Mouse (Mus musculus): ENCODE results near the gene Sdsl. TPM values are rescaled to one million over a fixed set of nuclear protein-coding genes. Genes with fewer than 3 reads are reported as not detected.
A peak's percentile ranks its signal among the peaks of the same experiment; 100 is the strongest.

Gene Sdsl
- polyA plus RNA-seq, 1 experiment from 2014 or later, result 15.8 TPM

DNA sequence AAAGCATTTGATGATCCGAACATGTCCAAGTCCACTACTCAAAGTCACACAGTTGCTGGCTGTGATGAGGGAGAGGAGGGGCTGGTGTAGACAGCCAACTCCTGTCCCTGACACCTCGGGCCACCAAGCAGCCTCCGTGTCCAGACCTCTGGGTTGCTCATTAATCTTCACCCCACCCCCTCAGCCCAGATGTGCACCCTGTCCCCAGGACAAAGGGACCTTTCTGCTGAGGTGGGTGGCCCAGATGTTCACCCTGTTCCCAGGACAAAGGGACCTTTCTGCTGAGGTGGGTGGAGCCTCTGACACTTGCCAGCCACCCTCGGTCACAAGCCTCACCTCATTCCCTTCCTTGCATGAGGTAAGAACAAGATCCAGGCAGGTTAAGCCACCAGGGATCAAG lies 1.1 kb downstream of the Sdsl start:
- Histone ChIP-seq H3K9me3 (replicated peaks) (no peaks in the 10 kb centered on the region), H3K36me3 (no peaks in the 10 kb centered on the region), H3K4me2 (no peak overlapping the region), H3K4me1 (replicated peaks) (peaks cover 11% of the 10 kb centered on the region), H3K27me3 (peaks cover 5% of the 10 kb centered on the region; the same call in 1 of the 2 replicates), H3K4me3 (no peak overlapping the region), H3K9ac (no peak overlapping the region), H3K27ac (no peak overlapping the region)
- no peak for ATAC-seq (replicated peaks; ENCODE audit: insufficient number of reproducible peaks, insufficient read depth, low FRiP score, low read depth)
- WGBS, result 40% methylated on average over 4 of the region's 4 CpGs

GRCm38 (mm10) chr5:120468830-120469229 lies 3.8 kb downstream of the Sdsl start:
- 74% methylated on average over 6 of the region's 6 CpGs for WGBS
- H3K9ac ChIP-seq, result no peak overlapping the region
- H3K27ac ChIP-seq, result no peak overlapping the region
- no peak overlapping the region for H3K4me3 ChIP-seq
- peaks cover 8% of the 10 kb centered on the region; the same call in 1 of the 2 replicates for H3K27me3 ChIP-seq
- H3K9me3 ChIP-seq (replicated peaks), result no peaks in the 10 kb centered on the region
- no peak overlapping the region for H3K4me2 ChIP-seq
- no peak for ATAC-seq (replicated peaks; ENCODE audit: insufficient number of reproducible peaks, insufficient read depth, low FRiP score, low read depth)
- H3K4me1 ChIP-seq (replicated peaks), result peaks cover 15% of the 10 kb centered on the region
- H3K36me3 ChIP-seq, result no peaks in the 10 kb centered on the region

- H3K4me1 ChIP-seq (replicated peaks), result peaks cover 15% of the 10 kb centered on the region
- no peak overlapping the region for H3K27ac ChIP-seq
- H3K4me3 ChIP-seq, result no peak overlapping the region
- no peaks in the 10 kb centered on the region for H3K9me3 ChIP-seq (replicated peaks)
- ATAC-seq (replicated peaks; ENCODE audit: insufficient number of reproducible peaks, insufficient read depth, low FRiP score, low read depth), result no peak
- H3K4me2 ChIP-seq, result no peak overlapping the region
- peaks cover 13% of the 10 kb centered on the region; the same call in 1 of the 2 replicates for H3K27me3 ChIP-seq
- no peak overlapping the region for H3K9ac ChIP-seq
- H3K36me3 ChIP-seq, result no peaks in the 10 kb centered on the region
- 73% methylated on average over 5 of the region's 5 CpGs for WGBS
Observed at GRCm38 (mm10) chr5:120468336-120468735, 4.3 kb downstream of the Sdsl start.

- peaks cover 20% of the 10 kb centered on the region for H3K27me3 ChIP-seq
- WGBS, result 16% methylated on average over 4 of the region's 4 CpGs
- peak overlapping the region; percentile 31 for H3K9ac ChIP-seq
- H3K36me3 ChIP-seq, result no peaks in the 10 kb centered on the region
- ATAC-seq (replicated peaks; ENCODE audit: insufficient number of reproducible peaks, insufficient read depth, low FRiP score, low read depth), result 0 out of 2 replicates have a peak, but pooled peaks have one; percentile 24
- peaks cover 15% of the 10 kb centered on the region for H3K4me1 ChIP-seq (replicated peaks)
- H3K27ac ChIP-seq, result peak overlapping the region; percentile 78
- peak overlapping the region; percentile 61 for H3K4me2 ChIP-seq
- H3K9me3 ChIP-seq (replicated peaks), result no peaks in the 10 kb centered on the region
- H3K4me3 ChIP-seq, result peak overlapping the region; percentile 47
Observed at GRCm38 (mm10) chr5:120467026-120467425, 5.6 kb downstream of the Sdsl start.

- Histone ChIP-seq H3K4me1 (replicated peaks) (peaks cover 15% of the 10 kb centered on the region), H3K4me2 (no peak overlapping the region), H3K36me3 (no peaks in the 10 kb centered on the region), H3K9me3 (replicated peaks) (no peaks in the 10 kb centered on the region), H3K27me3 (peaks cover 22% of the 10 kb centered on the region), H3K27ac (peak overlapping the region; percentile 78), H3K4me3 (no peak overlapping the region), H3K9ac (no peak overlapping the region)
- ATAC-seq (replicated peaks; ENCODE audit: insufficient number of reproducible peaks, insufficient read depth, low FRiP score, low read depth), result peak; percentile 84
- 24% methylated on average over 6 of the region's 6 CpGs for WGBS
Observed at GRCm38 (mm10) chr5:120465860-120466259, 6.8 kb downstream of the Sdsl start.

GRCm38 (mm10) chr5:120465062-120465461 lies 7.5 kb downstream of the Sdsl start:
- no peaks in the 10 kb centered on the region for H3K9me3 ChIP-seq (replicated peaks)
- peaks cover 15% of the 10 kb centered on the region for H3K4me1 ChIP-seq (replicated peaks)
- WGBS, result 37% methylated on average over 5 of the region's 5 CpGs
- H3K9ac ChIP-seq, result no peak overlapping the region
- no peaks in the 10 kb centered on the region for H3K36me3 ChIP-seq
- H3K4me2 ChIP-seq, result no peak overlapping the region
- peaks cover 26% of the 10 kb centered on the region for H3K27me3 ChIP-seq
- no peak overlapping the region for H3K27ac ChIP-seq
- ATAC-seq (replicated peaks; ENCODE audit: insufficient number of reproducible peaks, insufficient read depth, low FRiP score, low read depth), result no peak
- no peak overlapping the region for H3K4me3 ChIP-seq

- Histone ChIP-seq H3K4me2 (no peak overlapping the region), H3K4me3 (no peak overlapping the region)
- WGBS, result 82% methylated on average over 4 of the region's 4 CpGs
Observed at GRCm38 (mm10) chr5:120464321-120464720, 8.3 kb downstream of the Sdsl start.

DNA sequence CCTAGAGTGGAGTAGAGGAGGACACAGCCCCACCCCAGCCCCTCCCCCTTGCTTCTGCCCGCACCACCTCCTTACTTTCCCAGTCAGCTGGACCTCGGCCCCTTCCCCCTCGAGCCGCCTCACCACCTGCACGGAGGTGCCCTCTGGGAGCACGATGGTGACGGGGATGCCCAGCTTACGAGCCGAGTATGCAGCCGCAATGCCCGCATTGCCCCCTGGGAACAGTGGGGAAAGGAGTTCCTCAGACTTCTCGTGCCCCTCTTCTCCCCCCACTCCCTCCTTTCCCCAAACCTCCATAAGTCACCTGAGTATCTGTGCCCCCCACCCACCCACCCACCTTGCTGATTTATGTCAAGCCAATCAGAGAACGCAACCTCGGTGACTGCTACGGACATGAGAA lies 10.7 kb downstream of the Sdsl start:
- H3K27ac ChIP-seq, result no peak overlapping the region
- ATAC-seq (replicated peaks; ENCODE audit: insufficient number of reproducible peaks, insufficient read depth, low FRiP score, low read depth), result no peak
- no peaks in the 10 kb centered on the region for H3K9me3 ChIP-seq (replicated peaks)
- peaks cover 16% of the 10 kb centered on the region for H3K4me1 ChIP-seq (replicated peaks)
- H3K27me3 ChIP-seq, result peaks cover 33% of the 10 kb centered on the region
- no peaks in the 10 kb centered on the region for H3K36me3 ChIP-seq
- no peak overlapping the region for H3K9ac ChIP-seq
- no peak overlapping the region for H3K4me3 ChIP-seq
- H3K4me2 ChIP-seq, result no peak overlapping the region
- 77% methylated on average over 15 of the region's 15 CpGs for WGBS

More at GRCm38 (mm10) chr5:120464321-120464720, 8.3 kb downstream of the Sdsl start:
- Histone ChIP-seq H3K4me1 (replicated peaks) (peaks cover 15% of the 10 kb centered on the region), H3K9me3 (replicated peaks) (no peaks in the 10 kb centered on the region), H3K36me3 (no peaks in the 10 kb centered on the region), H3K27me3 (peaks cover 32% of the 10 kb centered on the region), H3K27ac (no peak overlapping the region), H3K9ac (no peak overlapping the region)
- no peak for ATAC-seq (replicated peaks; ENCODE audit: insufficient number of reproducible peaks, insufficient read depth, low FRiP score, low read depth)

DNA sequence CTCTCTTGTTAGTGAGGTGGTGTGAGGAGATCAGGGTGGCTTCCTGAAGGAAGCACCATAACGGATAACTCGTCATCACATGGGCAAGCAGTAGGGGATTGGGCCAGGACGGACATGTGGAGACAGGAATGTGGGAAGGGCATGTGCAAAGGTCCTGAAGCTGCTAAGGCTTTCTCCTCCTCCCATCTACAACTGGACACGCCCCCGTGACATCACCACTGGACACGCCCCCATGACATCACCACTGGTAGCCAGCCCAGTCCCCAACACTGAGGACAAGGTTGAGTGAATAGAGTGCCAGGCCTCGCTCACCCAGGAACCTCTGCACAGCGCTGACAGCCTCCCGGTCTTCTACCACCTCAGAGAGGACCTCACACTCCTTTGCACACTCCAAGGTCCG lies 13.5 kb downstream of the Sdsl start:
- H3K27ac ChIP-seq, result no peak overlapping the region
- peaks cover 54% of the 10 kb centered on the region for H3K27me3 ChIP-seq
- H3K36me3 ChIP-seq, result no peaks in the 10 kb centered on the region
- 0 out of 2 replicates have a peak, but pooled peaks cover 3% of the 10 kb centered on the region for H3K4me1 ChIP-seq (replicated peaks)
- 71% methylated on average over 10 of the region's 10 CpGs for WGBS
- 0 out of 2 replicates have a peak, but pooled peaks have one; percentile 13 for ATAC-seq (replicated peaks; ENCODE audit: insufficient number of reproducible peaks, insufficient read depth, low FRiP score, low read depth)
- no peak overlapping the region for H3K4me3 ChIP-seq
- H3K4me2 ChIP-seq, result no peak overlapping the region
- H3K9me3 ChIP-seq (replicated peaks), result no peaks in the 10 kb centered on the region
- no peak overlapping the region for H3K9ac ChIP-seq

GRCm38 (mm10) chr5:120457628-120458027 lies 15.0 kb downstream of the Sdsl start:
- Histone ChIP-seq H3K4me3 (no peak overlapping the region), H3K27me3 (peaks cover 41% of the 10 kb centered on the region), H3K4me2 (no peak overlapping the region), H3K9ac (no peak overlapping the region), H3K4me1 (replicated peaks) (0 out of 2 replicates have a peak, but pooled peaks cover 3% of the 10 kb centered on the region), H3K36me3 (no peaks in the 10 kb centered on the region), H3K9me3 (replicated peaks) (no peaks in the 10 kb centered on the region), H3K27ac (no peak overlapping the region)
- no peak for ATAC-seq (replicated peaks; ENCODE audit: insufficient number of reproducible peaks, insufficient read depth, low FRiP score, low read depth)
- 7% methylated on average over 9 of the region's 9 CpGs for WGBS

- H3K9ac ChIP-seq, result no peak overlapping the region
- H3K4me3 ChIP-seq, result no peak overlapping the region
- H3K27ac ChIP-seq, result no peak overlapping the region
- 0 out of 2 replicates have a peak, but pooled peaks cover 3% of the 10 kb centered on the region for H3K4me1 ChIP-seq (replicated peaks)
- 47% methylated on average over 7 of the region's 7 CpGs for WGBS
- ATAC-seq (replicated peaks; ENCODE audit: insufficient number of reproducible peaks, insufficient read depth, low FRiP score, low read depth), result no peak
- no peak overlapping the region for H3K4me2 ChIP-seq
- peaks cover 41% of the 10 kb centered on the region for H3K27me3 ChIP-seq
- H3K9me3 ChIP-seq (replicated peaks), result no peaks in the 10 kb centered on the region
- no peaks in the 10 kb centered on the region for H3K36me3 ChIP-seq
Observed at GRCm38 (mm10) chr5:120456841-120457554, 15.6 kb downstream of the Sdsl start.

GRCm38 (mm10) chr5:120456253-120456652 lies 16.4 kb downstream of the Sdsl start:
- Histone ChIP-seq H3K4me3 (no peak overlapping the region), H3K4me2 (no peak overlapping the region), H3K27me3 (peaks cover 40% of the 10 kb centered on the region), H3K27ac (no peak overlapping the region), H3K9me3 (replicated peaks) (no peaks in the 10 kb centered on the region), H3K9ac (no peak overlapping the region), H3K36me3 (no peaks in the 10 kb centered on the region), H3K4me1 (replicated peaks) (0 out of 2 replicates have a peak, but pooled peaks cover 3% of the 10 kb centered on the region)
- WGBS, result 11% methylated on average over 1 of the region's 1 CpGs
- ATAC-seq (replicated peaks; ENCODE audit: insufficient number of reproducible peaks, insufficient read depth, low FRiP score, low read depth), result no peak
